Mouse (Mus musculus) Patski (cell line): Measurements from ENCODE around the gene Scn3b. TPM values are rescaled to one million over a fixed set of nuclear protein-coding genes. Genes with fewer than 3 reads are reported as not detected.

Experiments
- ATAC-seq: fragments of 100-300 bp; one replicate; pipeline ENCODE4 v1.8.0; 2021
- CTCF ChIA-PET: fragments of 350-600 bp; sonication (Branson Sonifier 250); formaldehyde crosslinking; loops from one replicate; lab custom pipeline; 2022; ENCODE audit warnings: inconsistent platforms; lab: Charles Lee
- POLR2A ChIA-PET: fragments of 350-600 bp; sonication (Branson Sonifier 250); formaldehyde crosslinking; loops from one replicate; lab custom pipeline; 2022; ENCODE audit warnings: antibody characterized with exemption, inconsistent platforms; lab: Charles Lee
- DNase-seq: peaks from one replicate; pipeline ENCODE4 v3.0.0-alpha.2; 2011; ENCODE audit warnings: low read depth, low spot score
- H3K27me3 ChIP-seq: fragments of 371-371 bp; one replicate; pipeline ENCODE4 v1.5.1; 2021
- CTCF ChIP-seq: fragments of 100-300 bp; IDR thresholded peaks from one replicate; pipeline ENCODE4 v1.5.1; 2021
- in situ Hi-C: fragments of 300-500 bp; cut with MboI; formaldehyde crosslinking; loops from 3 replicates; pipeline ENCODE4 v1.11.1; 2018; ENCODE audit warnings: low pct_unique_long_range_greater_than_20kb, mixed read lengths
- polyA plus RNA-seq: library from polyadenylated mRNA; unstranded; gene quantifications from one replicate; pipeline ENCODE4 v1.2.3, GENCODE M21; 2021

Scn3b gene
- 0.01 TPM for polyA plus RNA-seq

DNA sequence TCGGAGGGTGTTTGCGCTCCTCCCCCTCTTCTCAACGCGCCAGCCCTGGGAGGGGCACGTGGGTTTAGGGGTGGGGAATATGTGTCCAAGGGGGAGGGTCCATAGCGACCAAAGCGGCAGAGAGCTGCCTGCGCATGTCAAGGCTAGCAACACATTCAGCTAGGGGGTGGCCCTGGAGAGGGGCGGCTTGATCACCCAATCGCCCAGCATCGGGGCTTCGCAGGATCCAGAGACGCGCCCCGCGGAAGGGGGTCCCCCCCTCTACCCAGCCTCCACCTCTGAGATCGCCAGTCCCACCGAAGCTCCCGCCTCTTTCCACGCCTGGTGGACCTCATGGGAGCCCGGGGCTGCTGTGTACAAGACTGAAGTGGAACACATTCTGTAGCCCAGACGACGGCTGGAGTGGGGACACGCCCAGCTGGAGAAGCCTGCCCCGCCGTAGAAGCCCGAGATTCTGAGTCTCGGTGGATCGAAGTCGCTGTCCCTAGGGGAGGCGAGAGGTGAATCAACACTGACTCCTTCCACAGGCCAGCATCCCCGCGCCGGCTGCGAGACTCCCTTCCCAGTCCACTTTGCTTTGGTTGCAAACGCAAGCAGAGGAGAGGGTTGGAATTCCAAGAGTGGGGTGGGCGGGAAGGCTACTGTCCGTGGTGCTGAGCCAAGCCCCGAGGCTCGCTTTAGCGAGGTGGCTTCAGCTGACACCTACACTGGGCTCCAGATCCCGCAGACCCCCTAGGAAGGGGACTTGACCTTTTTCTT is at the start of gene Scn3b:
TSS of gene Scn3b (plus strand) at position 115 of the 759 bp plus-strand sequence.
- H3K27me3 ChIP-seq, result no peaks in the 10 kb centered on the region
- DNase-seq (no peak), ATAC-seq (peak; percentile 56)
- TF ChIP-seq CTCF, result no peak
- ChIA-PET POLR2A (no interaction called here), CTCF (no interaction called here)
- in situ Hi-C loops, result no loop called here

DNA sequence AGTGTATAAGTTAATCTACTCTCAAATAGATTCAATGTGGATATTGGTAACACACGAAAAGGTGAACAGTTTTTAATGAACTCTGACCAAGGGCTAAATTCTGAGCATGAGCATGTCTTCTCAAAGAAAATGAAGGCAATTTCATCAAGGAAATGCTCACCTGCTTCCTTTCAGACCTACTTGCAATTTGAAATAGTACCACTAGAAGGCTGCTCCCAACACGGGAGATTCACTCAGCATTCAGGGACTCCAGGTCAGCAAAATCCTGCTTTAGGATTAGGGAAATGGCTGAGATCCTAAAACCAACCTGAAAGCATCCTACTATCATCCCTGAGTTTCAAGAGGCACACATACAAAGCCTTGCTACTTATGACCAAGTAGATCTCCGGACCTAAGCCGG is 44.7 kb upstream of the Scn3b start:
- DNase-seq (no peak), ATAC-seq (no peak)
- TF ChIP-seq CTCF, result peak; percentile 72
- in situ Hi-C loops, result loop anchor here (5.0 to 10.0 kb wide), 4 partner anchors 108 to 719 kb away; partner anchors contain the start of gene Olfr149
- no peaks in the 10 kb centered on the region for H3K27me3 ChIP-seq
- CTCF ChIA-PET, result interaction anchor here (0.7 to 5.3 kb wide), 6 partner anchors 14 to 110 kb away, joined by 3 to 79 read pairs (median 3); no protein-coding TSS in a partner anchor
- POLR2A ChIA-PET, result no interaction called here

DNA sequence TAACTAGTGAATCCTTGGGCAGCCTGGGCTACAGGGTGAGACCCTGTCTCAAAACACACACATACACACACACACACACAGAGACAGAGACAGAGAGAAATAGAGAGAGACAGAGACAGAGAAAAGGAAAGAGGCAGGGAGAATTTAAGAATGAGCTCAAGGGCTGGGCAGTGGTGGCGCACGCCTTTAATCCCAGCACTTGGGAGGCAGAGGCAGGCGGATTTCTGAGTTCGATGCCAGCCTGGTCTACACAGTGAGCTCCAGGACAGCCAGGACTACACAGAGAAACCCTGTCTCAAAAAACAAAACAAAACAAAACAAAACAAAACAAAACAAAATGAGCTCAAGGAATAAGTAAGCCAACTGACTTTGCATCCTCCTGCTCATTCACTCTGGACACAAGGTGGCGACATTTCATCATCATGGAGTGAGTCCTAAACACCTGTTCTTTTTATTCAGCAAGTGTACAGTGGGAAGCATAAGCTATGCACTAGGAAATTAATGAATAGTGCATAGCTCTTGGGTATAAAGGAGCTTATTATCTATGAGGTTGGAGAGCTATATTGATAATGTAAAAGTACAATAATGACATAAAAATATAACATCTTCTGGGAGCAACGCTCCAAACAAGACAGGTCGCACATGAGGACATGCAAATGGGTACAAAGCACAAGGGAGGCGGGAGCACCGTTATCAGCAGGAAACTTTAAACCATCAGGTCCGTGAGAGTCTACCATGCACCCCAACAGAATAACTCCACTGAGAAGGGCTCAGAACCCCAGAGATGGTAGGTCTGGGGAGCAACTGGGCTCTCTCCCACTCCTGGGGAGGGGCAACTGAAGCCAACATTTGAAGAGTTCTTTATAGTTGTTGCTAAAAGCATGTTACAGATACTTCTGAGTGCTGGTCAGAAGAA is 40.9 kb upstream of the Scn3b start:
- TF ChIP-seq CTCF, result peak; percentile 69
- ChIA-PET CTCF (interaction anchor here (0.6 to 5.3 kb wide), 23 partner anchors 8 to 252 kb away, joined by 3 to 79 read pairs (median 4); no protein-coding TSS in a partner anchor), POLR2A (interaction anchor here (0.6 to 1.1 kb wide), 2 partner anchors 18 to 102 kb away, joined by 3 read pairs; no protein-coding TSS in a partner anchor)
- no peak for ATAC-seq
- DNase-seq, result no peak
- in situ Hi-C loops, result loop anchor here (10.0 to 25.0 kb wide), 4 partner anchors 187 to 723 kb away; partner anchors contain the start of gene Olfr149
- no peaks in the 10 kb centered on the region for H3K27me3 ChIP-seq

DNA sequence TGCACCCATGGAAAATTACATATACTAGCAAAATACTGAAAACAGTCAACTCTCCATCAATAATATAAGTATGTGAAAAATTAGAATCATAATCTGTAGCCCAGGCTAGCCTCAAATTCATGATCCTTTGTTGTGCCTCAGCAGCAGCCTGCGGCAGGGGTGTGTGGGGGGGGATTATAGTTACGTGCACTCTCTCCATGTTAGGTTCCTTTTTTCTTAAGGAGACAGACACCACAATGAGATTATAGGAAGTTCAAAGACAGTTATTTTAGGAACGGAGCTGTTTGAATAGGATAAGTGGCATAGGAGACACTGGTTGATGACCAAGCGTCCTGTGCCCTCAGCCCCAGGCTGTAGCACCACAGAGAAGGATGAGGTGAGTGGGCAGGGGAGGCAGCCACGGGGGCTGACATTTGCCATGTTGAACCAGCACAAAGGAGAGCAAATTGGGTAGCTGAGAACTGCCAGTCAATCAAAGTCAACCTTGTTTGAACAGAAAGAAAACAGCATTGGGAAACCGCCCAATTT is 40.1 kb upstream of the Scn3b start:
- ChIA-PET CTCF (interaction anchor here (1.1 to 5.3 kb wide), 14 partner anchors 7 to 251 kb away, joined by 3 to 79 read pairs (median 6); no protein-coding TSS in a partner anchor), POLR2A (interaction anchor here (0.6 to 1.1 kb wide), 2 partner anchors 17 to 102 kb away, joined by 3 read pairs; no protein-coding TSS in a partner anchor)
- in situ Hi-C loops, result loop anchor here (10.0 to 25.0 kb wide), 4 partner anchors 186 to 724 kb away; partner anchors contain the start of gene Olfr149
- no peak for TF ChIP-seq CTCF
- no peak for DNase-seq
- ATAC-seq, result no peak
- H3K27me3 ChIP-seq, result no peaks in the 10 kb centered on the region

DNA sequence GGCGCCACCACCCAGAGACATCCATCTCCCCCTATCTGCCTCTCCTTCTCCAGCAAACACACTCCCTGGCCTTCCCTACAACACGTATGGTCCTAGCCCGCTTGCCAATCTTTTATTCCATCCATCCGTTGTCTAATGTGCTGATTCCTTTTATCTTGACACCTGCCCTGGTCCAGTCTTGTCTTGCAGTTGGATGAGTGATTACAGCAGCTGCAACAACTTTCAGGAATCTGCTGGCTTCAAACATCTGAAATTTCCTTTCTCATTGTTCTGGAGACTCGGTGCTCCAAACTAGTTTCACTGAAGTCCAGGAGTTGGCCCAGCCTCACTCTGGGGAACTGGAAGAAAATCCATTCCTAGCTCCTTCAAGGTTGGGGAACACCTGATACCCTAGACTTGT is 39.5 kb upstream of the Scn3b start:
- ChIA-PET POLR2A (no interaction called here), CTCF (interaction anchor here (3.0 kb wide), 1 partner anchor 101 kb away, joined by 11 read pairs; no protein-coding TSS in a partner anchor)
- DNase-seq (no peak), ATAC-seq (no peak)
- TF ChIP-seq CTCF, result no peak
- no peaks in the 10 kb centered on the region for H3K27me3 ChIP-seq
- in situ Hi-C loops, result loop anchor here (10.0 to 25.0 kb wide), 4 partner anchors 185 to 725 kb away; partner anchors contain the start of gene Olfr149

DNA sequence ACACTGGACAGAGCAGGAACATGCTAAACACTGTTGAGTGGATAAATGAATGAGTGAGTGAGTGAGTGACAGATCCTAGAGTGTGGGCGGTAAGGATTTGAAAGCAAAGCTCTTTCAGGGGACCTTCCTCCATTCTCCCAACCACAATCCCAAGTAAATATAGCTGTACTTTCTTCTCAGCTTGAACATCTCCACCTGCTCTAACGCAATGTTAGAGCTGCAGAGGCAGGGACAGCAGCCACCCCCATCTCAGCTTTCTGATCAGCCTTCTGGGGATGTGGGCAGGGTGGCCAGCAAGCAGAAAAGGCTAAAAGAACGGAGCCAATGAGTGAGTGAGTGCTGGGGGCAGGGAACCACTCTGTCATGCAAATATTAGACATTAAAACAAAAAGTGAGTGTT is 38.0 kb upstream of the Scn3b start:
- in situ Hi-C loops, result loop anchor here (25.0 kb wide), 1 partner anchor 256 kb away; no protein-coding TSS in a partner anchor
- no peak for DNase-seq

DNA sequence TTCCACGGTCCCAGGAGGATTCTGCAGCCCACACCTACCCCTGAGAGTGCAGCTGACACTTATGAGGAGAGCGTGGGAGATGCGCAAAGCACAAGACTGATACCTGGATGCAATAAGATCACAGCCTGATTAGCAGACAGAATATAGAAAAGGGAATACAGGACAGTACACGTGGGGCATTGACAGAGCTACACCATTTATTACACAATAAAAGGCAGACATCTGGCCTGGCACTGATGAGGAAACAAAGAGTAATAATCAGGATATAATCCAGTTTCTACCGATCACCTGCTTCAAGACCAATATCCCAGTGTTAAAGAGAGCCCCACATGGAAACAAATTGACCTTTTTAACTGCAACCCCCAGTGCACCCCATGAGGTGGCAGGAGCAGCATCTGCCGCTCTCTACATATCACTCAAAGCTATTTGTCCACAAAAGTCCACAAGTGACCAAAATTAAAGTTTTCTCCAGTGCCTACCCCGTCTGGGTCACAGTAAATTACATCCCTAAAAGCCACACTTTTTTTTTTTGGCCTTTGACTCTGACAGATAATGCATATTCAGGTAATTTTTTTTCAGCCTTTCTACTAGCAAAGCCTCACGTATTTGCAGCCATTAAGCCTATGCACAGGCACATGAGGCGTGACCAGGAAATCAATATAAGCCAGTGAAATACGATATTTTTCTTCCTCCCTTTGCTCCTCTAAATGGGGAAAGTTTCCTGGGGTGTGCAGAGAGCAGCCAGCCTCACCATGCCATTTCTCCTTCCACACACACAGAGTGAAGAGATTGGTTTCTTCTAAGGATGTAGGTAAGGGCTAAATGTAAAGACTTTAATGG is 34.6 kb upstream of the Scn3b start:
- ChIA-PET POLR2A (no interaction called here), CTCF (interaction anchor here (0.9 to 1.0 kb wide), 2 partner anchors 9 to 99 kb away, joined by 3 to 4 read pairs; no protein-coding TSS in a partner anchor)
- TF ChIP-seq CTCF, result no peak
- in situ Hi-C loops, result loop anchor here (25.0 kb wide), 1 partner anchor 253 kb away; no protein-coding TSS in a partner anchor
- DNase-seq (no peak), ATAC-seq (no peak)
- no peaks in the 10 kb centered on the region for H3K27me3 ChIP-seq

More for the DNA sequence above, 38.0 kb upstream of the Scn3b start:
- POLR2A ChIA-PET, result no interaction called here
- CTCF ChIA-PET, result interaction anchor here (1.3 to 3.0 kb wide), 3 partner anchors 100 to 114 kb away, joined by 4 to 11 read pairs (median 7); no protein-coding TSS in a partner anchor
- no peak for ATAC-seq
- no peaks in the 10 kb centered on the region for H3K27me3 ChIP-seq
- no peak for TF ChIP-seq CTCF

DNA sequence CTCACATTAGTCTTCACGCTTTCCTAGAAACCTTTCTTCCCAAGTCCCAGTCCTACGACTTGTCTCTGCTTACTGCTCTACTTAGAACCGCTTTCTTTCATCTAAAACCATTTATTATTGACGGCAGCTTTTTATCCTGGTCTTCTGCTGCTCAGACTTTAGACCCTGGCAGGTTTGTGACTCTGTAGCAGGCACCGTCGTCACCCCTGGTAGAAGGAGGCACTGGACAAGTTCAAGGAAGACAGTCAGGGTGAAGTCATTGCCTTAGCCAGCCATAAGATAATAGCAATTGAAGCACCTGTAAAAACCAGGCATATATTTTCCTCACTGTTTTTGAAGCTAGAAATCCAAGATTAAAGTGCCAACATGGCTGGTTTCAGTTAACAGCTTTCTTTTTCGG is 33.8 kb upstream of the Scn3b start:
- ATAC-seq, result no peak
- no peaks in the 10 kb centered on the region for H3K27me3 ChIP-seq
- ChIA-PET CTCF (interaction anchor here (0.9 to 1.3 kb wide), 2 partner anchors 8 to 9 kb away, joined by 3 read pairs; no protein-coding TSS in a partner anchor), POLR2A (no interaction called here)
- DNase-seq, result no peak
- TF ChIP-seq CTCF, result no peak
- in situ Hi-C loops, result loop anchor here (25.0 kb wide), 1 partner anchor 252 kb away; no protein-coding TSS in a partner anchor

DNA sequence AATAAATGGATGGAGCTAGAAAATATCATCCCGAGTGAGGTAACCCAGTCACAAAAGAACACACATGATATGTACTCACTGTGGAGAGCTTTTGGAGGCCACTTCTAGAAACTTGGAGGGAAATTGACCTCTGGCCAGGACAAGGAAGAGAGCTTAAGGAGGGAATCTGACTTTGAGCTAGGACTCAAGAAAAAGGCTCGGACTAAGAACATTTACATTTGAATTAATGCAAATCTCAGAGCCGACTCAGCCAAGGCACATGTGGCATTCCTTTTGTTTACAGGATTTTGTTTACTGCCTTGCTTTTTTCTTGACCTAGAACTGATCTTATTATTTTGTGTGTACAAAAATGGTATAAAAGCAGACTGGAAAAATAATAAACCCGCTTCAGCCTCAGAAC is 29.3 kb upstream of the Scn3b start:
- no peaks in the 10 kb centered on the region for H3K27me3 ChIP-seq
- TF ChIP-seq CTCF, result no peak
- in situ Hi-C loops, result loop anchor here (25.0 kb wide), 1 partner anchor 248 kb away; no protein-coding TSS in a partner anchor
- ATAC-seq, result no peak
- CTCF ChIA-PET, result interaction anchor here (1.2 to 4.7 kb wide), 2 partner anchors 12 to 91 kb away, joined by 4 to 23 read pairs; no protein-coding TSS in a partner anchor
- no peak for DNase-seq
- POLR2A ChIA-PET, result no interaction called here
